Mouse (Mus musculus): ENCODE data around the gene Btbd11. TPM values are rescaled to one million over a fixed set of nuclear protein-coding genes. Genes with fewer than 3 reads are reported as not detected.

Gene Btbd11
- total RNA-seq, 2 experiments from 2014 or later, result 0.40 to 0.67 TPM

DNA sequence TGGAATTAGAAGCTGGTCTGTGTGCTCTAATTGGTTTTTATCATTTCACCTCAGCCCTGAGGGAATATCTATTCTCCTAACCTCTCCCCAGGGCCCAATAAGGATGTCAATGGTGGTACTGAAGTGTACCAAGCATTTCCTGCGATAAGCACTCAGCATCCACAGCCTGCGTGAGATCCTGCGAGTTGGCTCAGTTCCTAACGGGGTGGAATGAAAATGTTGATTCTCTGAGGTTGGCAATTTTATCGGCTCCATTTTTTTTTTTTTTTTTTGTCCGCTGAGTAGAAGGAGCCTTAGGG, 131.4 kb downstream of the Btbd11 start:
- ATAC-seq (ENCODE audit: poor library complexity, severe bottlenecking), result no peak

DNA sequence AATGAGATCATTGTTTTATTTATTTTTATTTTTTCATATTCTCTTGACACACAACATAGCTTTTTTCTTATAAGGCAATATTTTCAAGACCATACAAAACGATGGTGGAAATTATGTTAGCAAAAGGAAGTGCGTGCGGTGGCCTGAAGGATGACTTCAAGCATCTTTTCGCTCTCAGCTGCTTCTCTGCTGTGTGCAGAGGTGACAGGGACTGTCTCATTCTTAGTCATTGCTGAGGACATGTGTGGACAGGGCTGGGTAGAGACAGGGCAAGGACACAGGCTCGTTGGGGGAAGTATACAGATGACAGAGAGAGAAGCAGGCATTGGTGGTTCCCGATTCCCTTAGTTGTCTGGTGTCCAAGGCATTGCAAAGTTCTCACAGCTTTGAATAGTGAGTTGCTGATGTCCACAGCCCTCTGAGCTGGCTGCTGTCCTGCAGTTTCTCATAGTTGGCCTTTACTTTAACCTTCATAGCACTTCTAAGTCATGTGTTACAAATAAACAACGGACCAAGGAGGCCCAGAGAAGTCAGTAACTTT, 135.7 kb downstream of the Btbd11 start:
- ATAC-seq (ENCODE audit: poor library complexity, severe bottlenecking), result no peak

DNA sequence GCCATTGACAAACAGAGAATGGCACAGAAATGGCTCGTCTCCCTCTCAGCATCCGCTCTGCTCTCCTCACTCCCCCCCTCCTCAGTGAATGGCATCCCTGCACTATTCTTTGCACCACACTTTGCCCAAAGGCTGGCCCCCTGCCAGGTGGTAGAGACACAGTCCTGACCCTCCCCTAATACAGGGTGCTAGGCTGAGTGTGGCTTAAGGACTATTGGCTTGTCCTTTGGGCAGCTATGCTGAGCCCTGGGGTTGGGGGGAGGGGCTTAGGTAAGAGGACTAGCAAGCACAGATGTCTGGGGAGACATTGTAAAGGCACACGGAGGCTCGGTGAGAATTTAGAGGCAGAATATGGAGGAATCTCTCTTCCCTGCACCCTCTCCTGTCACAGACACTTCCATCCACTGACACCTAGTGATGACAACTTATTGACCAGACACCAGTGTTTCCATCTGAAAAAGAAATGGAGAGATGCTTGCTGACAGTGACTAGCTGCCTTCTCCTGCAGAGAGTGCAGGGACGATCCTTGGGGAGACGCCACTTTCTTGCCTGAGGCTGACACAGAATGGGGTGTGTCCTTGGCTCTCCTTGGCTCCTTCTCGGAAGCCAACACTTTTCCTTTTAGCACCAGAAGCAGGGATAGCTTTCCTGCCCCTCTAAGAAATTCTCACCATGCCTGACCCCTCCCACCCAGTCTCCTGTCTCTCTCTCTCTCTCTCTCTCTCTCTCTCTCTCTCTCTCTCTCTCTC, 138.8 kb downstream of the Btbd11 start:
- ATAC-seq (ENCODE audit: poor library complexity, severe bottlenecking), result no peak

DNA sequence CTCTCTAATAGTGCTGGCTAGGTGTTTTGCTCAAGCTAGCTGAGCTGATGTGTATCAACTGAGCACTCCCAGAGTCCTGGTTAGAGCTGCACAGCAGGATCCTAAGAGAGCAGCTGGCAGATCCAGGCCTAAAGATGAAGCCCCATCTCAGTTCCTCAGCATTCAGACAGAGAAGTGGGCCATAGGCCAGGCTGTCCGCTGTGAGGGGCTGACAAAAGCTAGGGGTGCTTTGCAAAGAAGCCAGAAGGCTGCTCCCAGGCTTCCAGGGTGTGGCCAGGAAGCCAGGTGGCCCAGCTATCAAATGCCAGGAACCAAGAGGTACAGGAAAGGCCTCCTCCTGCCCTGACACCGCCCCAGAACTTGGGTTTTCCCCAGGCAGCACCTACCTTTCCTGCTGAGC, 140.0 kb downstream of the Btbd11 start:
- no peak for ATAC-seq (ENCODE audit: poor library complexity, severe bottlenecking)

DNA sequence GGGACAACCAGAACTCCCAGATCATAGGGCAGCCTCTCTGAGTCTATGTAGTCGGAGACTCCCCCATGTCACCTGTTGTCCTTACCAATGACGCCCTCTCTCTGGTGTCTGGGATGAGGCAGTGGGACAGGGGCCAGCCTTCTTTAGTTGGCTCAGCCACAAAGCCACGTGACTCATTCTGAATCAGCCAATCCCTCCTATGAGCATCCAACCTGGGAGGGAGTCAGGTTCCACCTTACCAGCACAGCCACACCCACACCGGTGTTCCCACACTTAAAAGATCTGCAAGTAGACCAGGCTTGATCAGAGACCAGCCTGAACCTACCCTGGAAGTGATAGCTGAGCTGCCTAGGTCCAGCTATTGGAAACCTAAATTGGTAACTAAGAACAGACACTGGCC, 141.1 kb downstream of the Btbd11 start:
- ATAC-seq (ENCODE audit: poor library complexity, severe bottlenecking), result no peak

DNA sequence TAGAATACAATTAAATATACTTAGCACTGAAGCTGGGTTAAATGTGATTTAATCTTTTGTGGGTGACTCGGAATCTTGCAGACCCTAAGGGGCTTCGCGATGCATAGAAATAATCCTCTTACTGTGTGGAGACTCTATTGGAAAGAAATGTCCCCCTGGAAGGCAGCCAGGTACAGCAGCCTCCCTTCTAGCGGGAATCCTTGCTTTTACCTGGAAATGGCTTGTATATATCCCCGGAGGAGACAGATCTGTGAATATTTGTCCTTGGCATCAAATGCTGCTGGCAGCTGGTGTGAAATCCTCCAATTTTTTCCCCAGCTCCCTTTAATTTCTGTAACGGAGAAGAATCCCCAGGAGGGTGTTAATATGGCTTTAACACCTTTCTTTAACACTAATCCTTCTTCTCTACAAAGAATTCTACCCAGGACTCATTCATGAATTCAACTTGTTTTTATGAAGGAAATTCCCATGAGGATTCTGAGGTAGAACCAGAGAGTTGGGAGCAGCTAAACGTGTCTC, 146.6 kb downstream of the Btbd11 start:
- ATAC-seq (ENCODE audit: poor library complexity, severe bottlenecking), result no peak

DNA sequence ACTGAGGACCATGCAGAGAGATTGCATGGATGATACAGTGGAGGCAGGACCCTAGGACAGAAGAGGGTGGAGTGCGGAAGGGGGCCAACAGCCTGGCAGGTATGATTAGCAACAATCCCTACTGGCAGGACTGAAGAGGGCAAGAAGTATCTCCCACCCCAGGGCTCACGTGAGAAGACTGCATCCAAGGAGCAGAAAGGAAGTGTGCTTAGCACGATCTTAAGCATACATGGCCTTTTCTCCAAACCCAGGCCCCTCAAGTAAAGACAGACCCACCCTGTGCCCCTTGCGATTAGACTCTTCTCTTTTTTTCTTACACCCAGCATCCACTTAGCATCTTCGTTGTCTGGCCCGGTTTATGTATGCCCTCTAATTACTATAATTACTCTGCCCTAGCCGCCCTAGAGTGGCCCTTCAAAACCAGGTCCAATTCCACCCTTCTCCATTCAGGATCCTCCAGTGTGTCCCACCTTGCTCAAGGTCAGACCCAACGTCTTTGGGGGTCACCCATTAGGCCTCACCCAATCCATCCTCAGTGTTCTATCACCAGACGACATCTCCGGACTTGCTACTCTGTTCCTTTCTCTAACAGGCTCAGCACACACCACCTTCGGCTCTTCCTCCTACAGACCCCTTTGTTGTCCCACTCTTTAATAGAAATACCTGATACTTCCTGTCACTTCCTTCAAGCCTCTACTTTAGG, 151.6 kb downstream of the Btbd11 start:
- ATAC-seq (ENCODE audit: poor library complexity, severe bottlenecking), result no peak

DNA sequence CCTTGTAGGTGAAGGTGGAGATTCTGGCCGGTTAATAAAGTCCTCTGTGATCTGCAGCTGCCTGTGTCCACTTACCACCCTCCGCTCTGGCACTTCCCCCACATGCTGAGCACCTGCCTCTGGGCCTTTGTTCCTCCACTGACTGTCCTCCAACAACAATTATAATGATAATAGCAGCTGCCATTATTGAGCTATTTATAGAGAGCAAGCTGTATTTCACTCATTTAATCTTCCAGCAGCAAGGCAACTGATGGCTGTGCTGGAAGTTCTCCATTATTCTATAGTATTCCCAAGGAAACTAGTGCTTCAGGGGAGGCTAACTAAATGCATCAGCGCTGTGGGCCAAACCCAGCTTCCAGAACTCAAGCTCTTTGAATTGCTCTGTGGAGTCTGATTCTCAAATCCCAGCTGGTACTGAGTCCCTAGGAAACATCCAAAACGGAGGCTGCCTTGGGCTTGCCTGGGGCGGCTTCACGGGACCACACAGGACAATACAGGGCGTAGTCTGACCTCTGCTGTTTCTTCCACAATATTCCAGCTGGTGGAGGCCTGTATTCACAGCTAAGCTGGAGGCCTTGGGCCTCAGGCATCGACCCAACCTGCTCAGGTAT, 153.0 kb downstream of the Btbd11 start:
- ATAC-seq (ENCODE audit: poor library complexity, severe bottlenecking), result no peak

DNA sequence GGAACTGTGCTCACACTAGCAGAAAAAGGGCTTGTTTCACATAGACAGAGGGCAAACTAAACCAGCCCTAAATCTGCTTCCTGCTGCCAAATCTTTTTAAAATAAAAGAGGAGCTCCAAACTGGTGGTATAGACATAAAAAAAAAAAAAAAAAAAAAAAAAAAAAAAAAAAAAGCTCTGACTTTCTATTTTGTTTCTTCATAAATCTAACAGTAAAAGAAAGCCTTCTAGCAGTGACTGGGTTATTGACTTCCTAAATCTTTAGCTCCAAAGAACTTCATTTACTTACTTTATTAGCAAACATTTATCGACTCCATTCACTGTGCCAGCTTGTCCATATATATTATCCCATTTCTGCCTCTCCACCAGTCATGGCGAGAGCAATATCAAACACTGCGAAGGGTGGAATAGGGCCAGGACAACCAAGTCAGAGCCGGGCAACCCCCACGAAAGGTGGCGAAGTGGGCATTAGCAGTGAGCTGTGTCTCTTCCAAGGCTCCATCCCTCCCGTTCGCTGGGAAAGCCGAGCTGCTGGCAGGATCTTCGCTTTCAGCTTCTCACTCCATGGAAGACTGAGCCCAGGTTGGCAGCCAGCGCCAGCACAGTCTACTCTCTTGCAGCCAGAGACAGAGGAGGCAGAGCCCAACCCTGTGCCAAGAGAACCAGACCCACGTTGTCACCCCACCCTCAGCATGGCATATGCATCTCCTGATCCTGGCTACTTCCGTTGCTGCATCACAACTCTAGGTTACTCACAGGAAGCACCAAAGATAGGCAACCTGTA, 153.9 kb downstream of the Btbd11 start:
- ATAC-seq (ENCODE audit: poor library complexity, severe bottlenecking), result no peak

DNA sequence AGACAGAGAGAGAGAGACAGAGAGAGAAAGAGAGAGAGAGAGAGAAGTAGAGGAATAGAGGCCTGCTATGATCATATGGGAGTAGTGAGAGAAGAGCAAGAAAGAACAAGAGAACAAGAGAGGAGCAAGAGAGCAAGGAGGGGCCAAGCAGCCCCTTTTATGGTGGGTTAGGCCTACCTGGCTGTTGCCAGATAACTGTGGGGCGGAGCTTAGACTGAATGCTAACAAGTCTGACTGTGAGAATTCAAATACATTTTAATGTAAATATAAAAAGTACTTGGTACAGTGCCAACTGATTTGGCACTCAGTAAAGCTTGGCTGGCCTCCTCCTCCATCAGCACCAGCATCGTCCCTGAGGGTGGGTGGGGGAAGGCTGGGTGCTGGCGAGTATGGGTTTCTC, 154.9 kb downstream of the Btbd11 start:
- no peak for ATAC-seq (ENCODE audit: poor library complexity, severe bottlenecking)

DNA sequence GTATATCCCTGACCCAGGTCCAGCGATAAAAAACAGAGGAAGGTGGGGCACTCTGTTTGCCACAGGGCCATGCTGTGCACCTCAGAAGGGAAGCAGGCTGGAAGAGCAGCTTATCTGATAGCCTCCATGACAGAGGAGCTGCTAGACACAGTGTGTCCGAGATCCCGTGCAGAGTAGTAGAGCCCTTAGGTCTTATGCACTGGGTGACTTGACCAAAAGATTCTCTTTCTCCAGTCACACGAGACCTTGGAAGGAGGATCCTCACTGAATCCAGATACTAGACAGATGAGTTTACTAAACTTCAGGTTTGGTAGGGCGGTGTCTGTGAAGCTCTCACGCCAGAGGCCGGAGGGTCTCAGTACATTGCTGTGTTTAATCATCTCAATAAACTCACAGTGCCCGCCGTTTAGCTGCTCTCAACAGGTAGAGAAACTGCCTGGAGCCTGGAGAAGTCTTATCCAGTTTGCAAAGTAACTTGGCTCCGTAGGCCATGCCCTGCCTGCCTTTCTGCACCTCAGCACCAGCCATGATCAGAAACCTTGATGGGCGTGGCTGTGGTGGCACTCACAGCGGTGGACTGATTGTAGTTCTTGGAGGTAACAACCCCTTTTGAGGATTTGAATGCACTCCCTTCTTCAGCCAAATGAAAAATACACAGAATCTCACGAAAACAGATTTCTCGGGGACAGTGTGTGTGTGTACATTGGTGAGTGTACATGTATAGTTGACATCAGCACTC, 155.4 kb downstream of the Btbd11 start:
- no peak for ATAC-seq (ENCODE audit: poor library complexity, severe bottlenecking)

DNA sequence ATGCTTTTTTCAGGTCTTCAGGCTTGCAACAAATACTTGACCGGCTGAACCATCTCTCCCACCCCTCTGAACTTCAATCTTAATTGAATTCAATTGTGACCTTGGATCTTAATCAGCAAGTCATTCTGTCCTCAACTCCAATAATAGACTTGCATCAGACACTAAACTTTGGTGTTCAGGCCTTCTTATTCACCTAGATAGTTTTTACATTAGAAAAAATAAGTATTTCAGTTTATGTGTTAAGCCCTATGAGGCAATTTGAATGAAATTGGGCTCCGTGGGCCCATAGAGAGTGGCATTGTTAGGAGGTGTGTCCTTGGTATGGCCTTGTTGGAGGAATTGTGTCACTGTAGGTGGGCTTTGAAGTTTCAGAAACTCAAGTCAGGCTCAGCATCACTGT, 156.7 kb downstream of the Btbd11 start:
- no peak for ATAC-seq (ENCODE audit: poor library complexity, severe bottlenecking)

DNA sequence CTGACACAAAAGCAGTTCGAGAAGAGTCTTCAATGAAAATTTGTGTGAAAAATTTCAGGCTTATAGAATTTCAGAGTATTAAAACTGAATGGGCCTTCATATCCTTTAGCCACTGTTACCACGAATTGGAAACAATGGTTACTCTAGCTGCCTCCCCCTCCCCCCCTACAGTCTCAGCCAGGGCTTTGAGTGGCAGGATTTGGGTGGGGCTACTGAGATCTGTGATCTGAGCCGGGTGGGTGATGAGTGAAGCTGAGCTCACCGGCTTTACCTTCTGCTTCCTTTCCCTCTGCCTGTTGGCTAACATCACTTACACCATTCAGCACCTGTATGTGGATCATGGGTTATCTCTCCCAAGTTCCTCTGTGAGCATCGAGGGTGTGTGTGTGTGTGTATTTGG, 158.4 kb downstream of the Btbd11 start:
- ATAC-seq (ENCODE audit: poor library complexity, severe bottlenecking), result no peak

DNA sequence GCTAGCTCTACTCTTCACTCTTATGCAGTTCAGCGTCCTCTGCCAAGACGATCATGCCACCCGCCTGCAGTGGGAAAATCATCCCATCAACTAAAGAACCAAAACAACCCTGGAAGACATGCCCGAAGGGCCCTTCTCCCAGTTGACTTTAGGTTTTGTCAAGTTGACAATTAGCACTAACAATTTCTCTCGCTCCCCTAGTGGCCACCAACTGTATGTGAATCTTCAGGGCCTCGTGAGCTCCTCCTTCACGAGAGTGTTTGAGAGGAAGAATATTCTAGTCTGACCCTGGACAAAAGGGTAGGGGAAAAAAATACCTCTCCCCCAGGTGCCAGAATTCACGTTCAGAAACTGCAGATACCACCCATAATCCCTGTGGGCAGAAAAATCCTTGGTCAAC, 168.6 kb downstream of the Btbd11 start:
- ATAC-seq (ENCODE audit: poor library complexity, severe bottlenecking), result no peak

DNA sequence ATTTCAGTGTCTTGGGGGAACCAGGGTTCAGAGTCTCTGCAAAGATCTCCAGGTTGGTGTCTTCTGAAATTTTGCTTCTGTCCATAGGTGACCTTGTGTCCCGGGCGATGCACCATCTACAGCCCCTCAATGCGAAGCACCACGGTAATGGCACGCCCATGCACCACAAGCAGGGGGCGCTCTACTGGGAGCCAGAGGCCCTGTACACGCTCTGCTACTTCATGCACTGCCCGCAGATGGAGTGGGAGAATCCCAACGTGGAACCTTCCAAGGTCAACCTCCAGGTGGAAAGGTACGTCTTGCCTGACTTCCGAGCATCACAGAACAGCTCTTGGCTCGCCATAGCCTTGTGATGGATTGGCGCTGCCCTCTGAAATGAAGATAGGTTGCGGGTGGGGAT, 174.8 kb downstream of the Btbd11 start:
- no peak for ATAC-seq (ENCODE audit: poor library complexity, severe bottlenecking)

DNA sequence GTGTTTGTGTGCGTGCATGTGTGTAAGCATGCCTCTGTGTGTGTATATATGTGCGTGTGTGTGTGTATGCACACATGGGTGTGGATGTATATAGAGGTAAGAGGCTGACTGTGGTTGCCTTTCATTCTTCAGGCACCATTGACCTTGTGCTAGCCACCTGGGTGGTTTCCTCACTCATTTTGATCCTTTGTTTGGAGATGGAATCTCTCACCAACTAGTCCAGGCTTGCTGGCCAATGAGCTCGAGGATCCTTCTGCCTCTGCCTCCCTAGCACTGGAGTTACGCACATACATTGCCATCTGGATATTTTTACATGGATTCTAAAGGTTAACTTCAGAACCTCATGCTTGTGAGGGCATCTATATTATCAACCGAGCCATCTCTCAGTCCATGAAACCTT, 184.8 kb downstream of the Btbd11 start:
- ATAC-seq (ENCODE audit: poor library complexity, severe bottlenecking), result no peak

DNA sequence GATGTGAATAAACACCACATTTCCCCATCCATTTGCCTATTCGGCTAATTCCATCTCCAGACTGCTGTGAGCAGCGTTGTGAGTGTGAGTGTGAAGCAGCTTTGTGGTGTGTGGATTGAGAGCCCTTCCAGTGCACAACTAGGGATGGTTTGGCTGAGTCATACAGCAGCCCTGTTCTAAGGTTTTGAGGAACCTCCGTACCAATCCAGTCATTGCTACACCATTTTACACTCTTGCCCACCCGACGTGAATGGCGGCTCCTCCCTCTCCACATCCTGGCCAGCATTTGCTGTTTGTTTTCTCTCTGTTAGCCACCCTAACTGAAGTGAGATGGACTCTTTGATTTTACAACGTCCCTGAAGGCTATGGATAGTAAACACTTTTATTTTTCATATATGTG, 186.0 kb downstream of the Btbd11 start:
- no peak for ATAC-seq (ENCODE audit: poor library complexity, severe bottlenecking)

DNA sequence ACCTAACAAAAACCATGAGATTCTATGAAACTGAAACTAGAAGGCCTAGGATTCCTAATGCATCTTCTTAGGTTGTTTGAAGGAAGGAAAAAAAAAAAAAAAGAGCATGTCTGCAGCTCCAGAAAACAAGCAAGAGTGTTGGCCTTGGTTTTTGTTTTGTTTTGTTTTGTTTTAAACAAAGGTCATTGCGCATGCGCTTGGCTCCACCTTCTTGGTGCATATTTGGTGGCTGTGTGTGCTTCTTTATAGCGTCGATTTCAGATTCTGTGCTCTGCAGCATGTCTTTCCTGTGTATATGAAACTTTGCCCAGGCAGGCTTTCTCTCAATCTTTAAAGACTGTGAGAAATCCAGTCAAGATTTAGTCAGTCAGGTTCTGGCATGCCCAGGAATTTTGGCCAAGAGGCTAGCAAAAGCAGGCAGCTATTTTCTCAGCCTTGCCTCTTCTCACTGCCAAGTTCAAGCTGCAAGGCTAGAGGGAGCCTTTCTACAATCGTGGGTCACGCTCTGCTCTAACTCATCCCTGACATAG, 191.3 kb downstream of the Btbd11 start:
- ATAC-seq (ENCODE audit: poor library complexity, severe bottlenecking), result no peak

DNA sequence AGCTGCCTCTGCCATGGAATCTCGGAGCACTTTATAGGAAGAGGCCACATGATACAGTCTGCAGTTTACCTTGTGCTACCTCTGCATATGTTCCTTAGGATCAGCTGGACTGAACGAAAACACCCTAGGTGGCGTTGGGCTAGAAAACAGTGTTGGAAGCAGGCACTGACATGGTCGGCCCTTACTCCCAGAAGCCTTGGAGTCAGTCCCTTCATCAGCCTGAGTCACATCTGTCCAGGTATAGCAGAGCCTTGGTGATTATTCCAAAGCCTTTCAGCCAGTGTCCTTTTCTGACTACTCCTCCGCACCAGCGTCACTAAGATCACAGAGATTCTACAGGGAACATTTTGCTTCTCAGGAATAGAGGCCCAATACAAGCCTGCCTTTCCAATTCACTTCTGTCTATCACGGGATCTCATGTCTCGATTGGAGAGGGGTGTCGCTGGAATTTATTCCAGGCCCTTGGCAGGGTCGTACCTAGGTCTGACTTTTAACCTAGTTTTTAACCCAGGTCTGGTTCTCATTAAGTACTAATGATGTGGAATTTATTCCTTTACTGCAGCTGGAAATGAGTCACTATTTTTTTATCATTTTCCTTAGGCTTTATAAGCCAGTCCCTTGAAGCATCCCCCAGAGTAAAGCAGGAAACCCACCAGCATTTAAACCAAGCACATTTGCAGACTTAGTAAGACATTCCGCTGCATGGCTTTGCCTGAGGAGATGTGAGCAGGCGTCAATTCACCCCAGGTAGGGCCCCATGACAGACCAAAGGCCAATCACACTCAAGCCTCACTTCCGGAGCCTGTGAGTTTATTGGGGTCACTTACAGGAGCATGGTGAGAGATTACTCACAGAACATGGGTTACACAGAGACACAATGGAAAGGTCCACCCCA, 192.2 kb downstream of the Btbd11 start:
- no peak for ATAC-seq (ENCODE audit: poor library complexity, severe bottlenecking)
